Mouse (Mus musculus): ENCODE measurements at regions not wholly inside any gene's neighbourhood (a gene's known extent, or its start where the extent isn't known, plus 50 kb on each side); places are given as distances from the start of the nearest gene placed in this dataset.

DNA sequence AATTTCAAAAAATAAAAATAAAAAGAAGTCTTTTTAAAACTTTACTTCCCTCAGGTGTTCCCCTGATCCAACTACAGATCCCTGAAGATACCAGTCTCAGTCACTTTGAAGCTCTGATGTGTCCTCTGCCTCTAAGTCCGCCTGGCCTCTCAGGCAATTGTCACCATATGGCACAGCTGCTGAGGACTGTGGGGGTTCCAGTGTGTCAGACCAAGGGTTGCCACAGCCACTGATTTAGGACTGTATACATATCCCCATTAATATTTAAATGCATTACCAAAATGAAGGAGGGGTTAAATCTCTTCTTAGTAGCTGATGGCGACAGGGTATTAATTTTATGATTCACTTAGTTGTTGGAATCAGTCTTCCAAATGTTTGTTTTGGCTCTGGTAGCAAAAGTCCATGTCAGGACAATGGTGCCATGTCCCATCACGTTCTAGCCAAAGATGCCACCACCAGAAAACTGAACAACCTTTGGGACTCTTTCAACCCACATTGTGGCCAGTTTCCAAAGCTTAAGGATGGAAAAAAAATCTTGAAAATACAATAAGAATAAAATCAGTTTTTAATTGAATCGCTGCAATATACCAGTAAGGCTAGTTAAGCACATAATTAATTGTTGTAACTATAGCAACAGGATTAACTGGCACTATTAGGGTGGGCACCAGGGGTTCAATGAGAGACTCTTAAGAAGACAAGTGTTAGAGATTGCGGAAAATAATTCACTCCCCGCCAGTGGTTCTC, 62.5 kb downstream of the Arrdc4 start:
- no peak for DNase-seq

DNA sequence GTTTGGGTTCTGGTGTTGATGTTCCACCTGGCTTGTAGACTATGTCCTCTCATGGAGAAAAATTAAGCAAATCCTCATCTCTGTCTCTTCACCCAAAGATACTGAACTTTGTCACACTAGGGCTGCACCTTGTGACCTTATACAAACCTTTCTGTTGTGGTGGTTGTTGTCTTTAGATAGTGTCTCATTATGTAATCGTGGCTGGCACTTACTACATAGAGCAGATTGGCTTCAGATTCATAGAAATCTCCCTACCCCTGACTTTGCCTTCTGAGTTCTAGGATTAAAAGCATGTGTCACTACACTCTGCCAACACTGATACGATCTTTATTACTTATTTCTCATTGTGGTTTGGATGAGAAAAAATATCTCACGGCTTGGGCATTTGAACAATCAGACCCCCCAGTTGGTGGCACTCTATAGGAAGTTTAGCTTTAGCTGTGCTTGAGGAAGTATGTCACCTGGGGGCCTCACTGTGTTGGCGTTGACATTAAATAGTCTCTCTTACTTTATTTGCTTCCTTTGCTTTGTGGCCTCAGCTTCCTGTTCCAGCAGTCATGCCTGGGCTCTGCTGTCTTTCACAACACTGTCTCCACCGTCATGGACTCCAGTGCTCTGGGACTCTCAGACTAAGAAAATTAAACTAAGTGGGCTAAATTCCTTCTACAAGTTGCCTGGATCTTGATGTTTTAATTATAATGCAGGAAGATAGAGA, 66.0 kb downstream of the Arrdc4 start:
- no peak for DNase-seq

DNA sequence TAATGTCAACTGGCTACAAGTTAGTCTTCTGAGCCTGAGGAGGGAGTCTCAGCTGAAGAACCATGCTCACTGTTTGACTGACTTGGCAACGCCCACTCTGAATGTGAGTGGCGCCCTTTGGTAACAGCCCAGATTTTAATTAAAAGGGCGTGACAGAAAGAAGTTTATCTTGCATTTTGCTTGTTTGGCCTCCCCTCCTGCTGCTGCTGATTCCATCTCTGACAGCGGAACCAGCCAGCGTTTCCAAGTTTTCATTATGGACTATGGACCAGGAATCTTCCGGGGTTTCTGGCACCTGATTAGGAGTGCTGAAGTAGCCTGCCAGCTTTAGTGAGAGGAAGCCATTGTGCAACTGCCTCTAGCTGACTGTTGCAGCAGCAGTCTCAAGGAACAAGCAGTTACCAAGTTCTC, 66.7 kb downstream of the Arrdc4 start:
- no peak for DNase-seq

DNA sequence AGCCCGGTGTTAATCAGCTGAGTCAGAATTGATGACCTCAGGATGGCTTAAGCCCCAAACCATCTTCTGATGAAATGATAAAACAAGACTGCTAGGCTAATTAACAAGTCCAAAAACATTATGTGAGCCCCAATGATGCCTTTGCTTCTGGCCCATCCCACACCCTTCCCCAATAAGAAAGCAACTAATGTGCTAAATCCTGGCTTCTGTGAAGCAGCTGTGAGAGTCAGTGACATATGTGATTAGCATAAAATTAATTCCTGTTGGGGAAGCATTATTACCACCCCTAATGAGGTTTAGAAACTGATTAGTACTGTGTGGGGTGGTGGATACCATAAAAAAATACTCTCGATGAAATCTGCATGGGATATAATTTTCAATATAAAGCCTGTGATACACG, 69.3 kb downstream of the Arrdc4 start:
- DNase-seq = no peak

DNA sequence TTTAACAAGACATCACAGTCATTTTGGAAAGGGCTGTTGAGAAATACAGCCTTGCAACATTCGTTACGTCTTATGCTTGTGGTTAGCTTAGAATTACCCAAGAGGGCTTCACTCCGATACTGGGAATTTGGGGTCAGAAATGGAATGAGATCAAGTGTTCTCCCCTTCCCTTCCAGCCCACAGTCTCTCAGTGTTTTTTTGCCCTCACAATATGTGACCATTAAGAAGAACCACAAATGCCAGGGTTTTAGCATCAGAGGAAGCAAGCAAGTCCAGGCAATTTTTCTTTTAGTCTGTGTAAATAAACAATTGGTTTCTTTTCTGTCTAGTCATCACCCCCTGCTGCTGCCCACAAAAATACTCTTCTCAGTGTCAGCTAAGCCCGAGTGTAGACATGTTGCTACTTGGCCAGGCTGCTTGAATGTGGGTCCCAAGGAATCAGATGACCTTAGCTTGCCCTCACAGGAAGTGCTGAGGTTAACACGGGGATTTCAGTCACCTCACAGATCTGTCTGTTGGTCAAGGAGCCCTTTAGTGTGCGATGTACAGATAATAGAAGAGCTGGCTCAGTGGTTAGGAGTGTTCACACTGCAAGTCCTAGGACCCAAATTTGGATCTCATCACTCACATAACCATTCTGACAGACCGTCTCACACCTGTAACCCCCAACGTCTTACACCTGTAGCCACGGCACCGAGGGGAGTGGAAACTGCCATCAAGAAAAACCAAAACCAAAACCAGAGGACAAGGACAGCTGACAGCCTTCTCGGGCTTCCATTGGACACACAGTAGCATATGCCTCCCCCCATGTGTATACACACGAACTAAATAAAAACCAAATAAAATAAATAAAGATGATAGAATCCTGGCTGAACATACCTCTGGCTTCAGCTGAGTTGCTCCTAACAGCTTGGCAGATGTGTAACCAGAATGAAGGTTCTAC, 81.0 kb downstream of the Arrdc4 start:
- no peak for DNase-seq

DNA sequence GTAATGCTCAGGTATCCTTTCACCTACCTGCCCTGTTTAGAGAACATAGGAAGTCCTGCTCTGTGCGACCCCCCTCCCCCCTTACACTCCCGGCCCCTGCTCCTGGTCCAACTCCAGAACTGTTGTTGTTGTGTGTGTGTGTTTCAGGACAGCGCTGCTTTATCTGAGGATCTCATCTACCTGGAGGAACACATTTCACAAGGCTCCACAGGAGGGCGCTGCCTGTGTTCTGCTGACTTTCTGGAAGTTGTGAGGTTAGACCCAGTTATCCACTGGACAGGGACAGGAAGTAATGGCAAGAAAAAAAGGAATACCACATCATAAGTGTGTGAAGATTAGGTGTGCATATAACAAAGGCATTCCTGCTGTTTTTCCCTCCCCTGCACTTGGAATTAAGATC, 81.8 kb downstream of the Arrdc4 start:
- no peak for DNase-seq

DNA sequence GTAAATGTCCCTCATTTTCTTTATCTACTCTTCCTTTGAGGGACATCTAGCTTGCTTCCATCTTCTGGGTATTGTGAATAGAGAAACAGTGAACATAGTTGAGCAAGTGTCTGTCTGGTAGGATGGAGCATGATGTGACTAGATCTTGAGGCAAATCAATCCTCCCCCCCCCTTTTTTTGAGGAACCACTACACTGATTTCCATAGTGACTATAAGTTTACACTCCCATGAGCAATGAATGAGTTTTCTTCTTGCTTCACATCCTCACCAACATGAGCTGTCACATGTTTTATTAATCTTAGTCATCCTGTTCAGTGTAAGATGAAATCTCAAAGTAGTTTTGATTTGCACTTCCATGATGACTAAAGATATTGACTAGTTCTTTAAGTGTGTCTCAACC, 92.7 kb downstream of the Arrdc4 start:
- no peak for DNase-seq

DNA sequence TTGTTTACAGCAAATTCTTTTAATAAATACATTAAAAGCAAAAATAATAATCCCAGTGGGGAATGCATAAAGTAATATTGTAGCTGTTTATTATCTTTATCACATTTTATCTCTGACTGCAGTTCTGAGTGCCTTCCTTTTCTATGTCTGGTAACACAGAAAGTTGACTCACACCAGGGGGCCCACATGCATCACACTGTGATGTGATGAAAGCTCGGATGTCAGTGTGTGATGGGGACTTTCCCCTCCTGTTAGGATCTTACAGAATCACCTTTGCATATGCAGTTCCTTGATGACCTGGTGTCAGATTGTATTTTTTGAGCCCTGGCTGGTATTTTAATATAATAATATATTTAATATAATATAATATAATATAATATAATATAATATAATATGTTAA, 95.5 kb downstream of the Arrdc4 start:
- DNase-seq = no peak

DNA sequence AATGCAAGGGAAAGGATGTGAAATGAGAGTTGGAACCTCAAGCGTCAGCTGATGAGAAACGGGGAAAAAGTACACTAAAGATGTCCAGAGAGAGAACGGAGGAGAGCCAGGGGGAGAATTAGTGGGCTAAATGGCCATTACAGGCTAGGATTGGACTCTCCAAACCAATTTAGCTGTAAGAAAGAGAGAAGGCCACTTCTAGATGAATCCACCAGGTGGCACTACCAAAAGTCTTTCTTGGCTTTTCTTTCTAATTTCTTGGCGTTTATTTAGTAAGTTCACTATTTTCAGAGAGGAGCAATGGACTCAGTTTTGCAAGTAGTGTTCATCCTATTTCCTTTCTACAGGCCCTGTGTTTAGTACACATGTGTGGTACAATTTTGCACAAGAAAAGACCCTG, 97.6 kb downstream of the Arrdc4 start:
- DNase-seq = no peak

DNA sequence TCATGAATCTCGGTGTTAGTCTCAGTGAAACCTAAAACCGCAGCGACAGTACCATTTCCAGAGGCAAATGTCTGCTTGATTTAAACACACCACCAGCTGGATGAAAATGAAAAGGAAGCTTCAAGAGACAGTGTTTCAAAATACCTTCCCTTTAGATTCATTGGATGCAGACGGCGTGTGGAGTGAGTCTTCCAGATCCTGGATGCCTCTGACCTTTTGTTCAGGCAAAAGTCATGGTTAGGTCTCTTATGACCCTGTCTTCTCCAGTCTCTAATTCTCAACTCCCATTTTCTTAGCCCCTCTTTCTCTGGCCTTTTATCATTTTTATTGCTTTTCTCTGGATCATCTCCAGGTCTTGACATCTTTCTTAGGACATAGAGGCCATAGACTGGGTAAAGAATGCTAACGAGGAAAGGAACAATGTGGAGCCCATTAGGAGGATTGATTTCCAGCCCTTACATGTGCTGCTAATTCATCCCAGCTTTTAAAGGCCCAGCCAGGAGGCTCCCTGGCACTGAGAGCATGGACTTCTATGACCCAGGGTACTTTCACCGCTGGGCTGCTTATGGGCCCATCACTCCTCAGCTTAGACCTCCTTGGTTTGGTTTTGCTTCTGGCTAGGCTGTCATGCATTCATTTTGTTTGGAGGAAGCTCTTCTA, 111.4 kb downstream of the Arrdc4 start:
- no peak for DNase-seq

DNA sequence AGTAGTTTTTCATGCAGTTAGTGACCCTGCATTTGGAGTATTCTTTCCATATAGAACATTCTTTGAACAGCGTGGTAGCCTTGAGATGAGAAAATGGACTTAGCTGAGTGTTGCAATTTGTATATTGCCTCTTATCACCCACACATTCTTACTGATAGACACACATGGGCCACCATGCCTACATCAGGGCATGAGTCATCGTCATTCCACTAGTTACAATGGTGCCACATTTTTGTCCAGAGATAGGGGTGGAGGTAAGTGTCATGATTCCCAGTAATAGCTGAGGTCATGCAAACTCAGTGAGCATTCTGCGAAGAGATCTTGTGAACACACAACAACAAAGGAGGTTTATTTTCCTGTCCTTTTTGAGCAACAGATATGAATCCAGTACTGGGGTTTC, 128.0 kb downstream of the Arrdc4 start:
- no peak for DNase-seq

DNA sequence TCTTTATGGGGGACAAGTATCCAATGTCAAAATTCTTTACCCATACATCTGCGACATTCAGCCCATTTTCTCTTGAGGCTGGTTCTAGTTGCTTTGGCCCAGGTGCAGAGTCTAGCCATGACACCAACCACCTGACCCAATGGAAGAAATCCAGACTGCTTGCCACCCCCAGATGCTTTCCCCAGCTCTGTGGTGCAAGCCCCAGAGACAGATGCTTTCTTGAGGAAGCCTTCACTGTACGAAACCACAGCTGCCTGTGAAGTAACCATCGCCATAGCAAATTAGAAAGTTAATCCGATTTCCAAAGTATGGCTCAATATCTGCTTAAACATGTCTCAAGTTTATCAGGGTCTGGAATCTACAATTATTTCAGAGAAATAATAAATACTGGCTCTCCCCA, 138.5 kb downstream of the Arrdc4 start:
- no peak for DNase-seq

DNA sequence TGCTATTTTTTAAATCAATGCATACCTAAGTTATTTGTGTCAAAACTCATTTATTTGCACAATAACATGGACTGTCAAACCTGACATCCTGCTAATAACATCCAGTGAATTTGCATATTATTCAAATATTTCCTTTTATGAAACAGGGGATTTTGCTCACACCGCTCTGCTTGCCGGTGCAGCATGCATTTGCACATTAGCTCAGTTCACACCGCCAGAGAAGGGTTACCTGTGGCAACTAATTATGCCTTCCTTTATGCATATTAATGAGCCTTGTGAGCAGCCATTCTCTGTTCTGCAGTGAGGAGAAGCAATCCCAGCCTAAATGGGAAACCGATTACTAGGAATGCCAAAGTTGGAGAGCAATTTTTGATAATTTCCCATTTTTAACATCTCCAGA, 141.9 kb downstream of the Arrdc4 start:
- DNase-seq = no peak

DNA sequence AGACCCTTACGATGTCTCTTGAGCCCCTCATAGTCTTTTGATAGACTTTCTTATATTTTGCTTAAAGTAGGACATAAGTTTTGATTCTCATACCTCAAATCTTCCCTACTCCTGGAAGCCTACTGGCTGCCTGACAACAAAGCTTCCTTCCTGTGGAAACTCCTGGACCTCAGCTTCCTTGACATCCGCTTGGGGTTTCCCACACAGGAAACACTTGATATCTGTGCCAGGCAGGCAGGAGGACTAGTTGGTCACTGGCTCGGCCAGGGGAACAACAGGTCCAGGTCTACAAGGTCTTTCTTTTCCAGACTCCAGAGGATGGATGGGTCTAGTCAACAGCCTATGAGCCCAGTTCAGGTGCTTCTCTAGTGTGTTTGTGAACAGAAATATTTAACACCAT, 142.8 kb downstream of the Arrdc4 start:
- no peak for DNase-seq

DNA sequence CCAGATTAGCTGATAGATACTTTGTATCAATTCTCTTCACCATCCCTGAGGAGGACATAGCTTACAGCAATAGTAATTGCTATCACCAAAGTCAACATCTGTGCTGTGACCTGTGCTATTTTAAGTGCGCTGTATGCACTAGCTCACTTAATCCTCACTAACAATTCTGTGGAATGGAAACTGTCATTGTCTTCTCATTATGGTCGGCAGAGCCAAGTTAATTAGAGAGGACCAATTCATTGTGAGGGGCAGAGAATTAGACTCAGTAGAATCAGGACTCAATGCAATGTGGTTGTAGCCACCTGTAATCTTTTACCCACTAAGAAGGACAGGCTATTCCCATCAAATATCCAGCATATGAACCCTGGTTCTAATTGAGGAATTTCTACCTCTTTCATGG, 145.3 kb downstream of the Arrdc4 start:
- no peak for DNase-seq

DNA sequence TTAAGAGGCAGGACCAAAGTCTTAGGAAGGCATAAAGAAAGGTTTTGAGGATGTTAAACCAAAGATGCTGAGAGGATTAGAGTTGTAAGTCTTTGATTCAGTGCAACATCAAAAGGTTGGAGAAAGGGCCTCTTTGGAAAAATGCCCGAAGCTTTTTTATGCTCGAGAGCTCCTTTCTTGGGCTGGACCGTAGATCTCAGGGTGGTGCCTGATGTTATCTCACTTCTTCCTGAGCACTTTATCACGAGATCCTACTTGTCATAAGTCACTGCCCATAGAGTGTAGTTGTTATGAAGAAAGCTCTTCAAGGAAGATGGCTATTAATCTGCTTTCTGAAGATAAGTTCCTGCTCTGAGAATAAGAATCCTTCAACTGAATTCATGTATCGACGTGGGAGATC, 147.0 kb downstream of the Arrdc4 start:
- no peak for DNase-seq

DNA sequence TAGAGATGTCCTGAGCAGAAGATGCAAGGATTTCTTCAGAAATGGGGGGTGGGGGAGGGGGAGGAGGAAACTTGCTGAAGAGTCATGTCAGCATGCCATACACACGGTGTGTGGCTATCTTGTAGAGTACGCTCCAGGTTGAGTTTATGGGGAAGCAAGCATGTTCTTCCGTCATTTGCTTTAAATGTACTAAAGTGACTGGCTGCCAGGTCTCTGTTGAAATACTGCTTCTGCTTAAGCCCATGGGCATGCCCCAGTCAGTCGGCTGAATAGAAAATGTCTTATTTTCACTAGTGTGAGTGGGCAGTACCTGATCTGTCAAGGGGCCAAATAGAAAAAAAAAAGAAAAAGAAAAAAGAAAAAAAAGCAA, 155.0 kb downstream of the Arrdc4 start:
- DNase-seq = no peak

DNA sequence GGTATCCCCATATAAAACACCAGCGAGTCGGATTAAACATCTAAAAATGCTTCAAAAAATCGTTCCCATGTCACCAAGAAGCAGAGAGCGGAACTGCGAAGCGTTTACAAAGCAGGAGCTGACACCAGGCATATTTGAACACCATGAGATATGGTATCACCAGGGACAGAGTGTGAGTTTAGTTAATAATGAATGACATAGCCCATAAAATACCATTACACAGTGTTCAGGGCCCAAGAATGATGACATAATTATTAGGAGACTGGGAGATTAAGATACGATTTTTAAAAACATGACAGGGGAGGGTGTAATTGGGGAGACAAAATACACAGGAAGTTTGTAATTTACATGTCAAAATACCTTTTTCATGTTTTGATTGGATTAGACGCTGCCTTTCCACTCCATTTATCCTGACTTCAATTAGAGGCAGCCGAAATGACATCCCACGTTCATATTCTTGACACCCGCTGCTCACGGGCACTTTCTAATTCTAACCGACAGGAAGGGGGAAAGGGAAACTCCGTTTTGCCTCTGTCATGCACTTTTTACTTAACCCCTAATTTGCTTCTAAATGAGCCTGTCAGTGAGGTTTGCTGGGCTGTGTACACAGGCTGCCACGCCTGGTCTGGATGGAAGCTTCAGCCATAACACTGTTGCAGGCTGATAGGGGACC, 155.6 kb downstream of the Arrdc4 start:
- DNase-seq = no peak

DNA sequence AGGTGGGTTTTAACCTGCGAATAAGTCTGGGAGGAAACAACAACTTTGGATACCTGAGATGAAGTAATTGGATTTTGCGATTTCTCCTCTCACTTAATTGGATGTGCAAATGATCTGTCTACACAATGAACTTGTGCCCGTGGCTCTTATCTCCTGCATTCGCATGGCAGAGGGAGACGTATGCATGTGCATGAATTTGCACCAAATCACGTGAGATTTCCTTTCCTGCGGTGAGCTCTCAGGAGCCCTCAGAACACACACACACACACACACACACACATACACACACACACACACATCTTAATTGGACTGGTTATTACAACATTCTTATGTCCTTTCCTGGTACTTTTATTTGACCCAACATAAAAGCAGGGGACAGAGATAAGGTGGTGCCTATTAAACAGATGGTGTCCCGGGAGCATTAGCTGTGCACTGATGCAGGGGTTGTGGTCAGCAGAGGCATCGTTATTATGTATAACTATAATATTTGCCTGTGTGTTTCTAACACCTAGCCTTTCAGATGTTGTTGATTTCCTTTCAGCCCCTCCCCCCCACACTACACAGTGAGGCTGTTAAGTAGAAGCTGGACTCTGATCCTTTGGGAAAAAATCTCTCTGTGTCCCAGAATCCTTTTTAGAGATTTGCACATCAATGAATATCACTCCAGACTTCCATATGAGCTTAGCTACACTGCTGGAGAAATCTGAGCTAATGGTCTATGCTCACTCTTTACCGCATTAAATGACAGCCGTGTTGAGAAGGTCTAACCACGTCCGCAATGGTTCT, 166.3 kb downstream of the Arrdc4 start:
- DNase-seq = no peak

DNA sequence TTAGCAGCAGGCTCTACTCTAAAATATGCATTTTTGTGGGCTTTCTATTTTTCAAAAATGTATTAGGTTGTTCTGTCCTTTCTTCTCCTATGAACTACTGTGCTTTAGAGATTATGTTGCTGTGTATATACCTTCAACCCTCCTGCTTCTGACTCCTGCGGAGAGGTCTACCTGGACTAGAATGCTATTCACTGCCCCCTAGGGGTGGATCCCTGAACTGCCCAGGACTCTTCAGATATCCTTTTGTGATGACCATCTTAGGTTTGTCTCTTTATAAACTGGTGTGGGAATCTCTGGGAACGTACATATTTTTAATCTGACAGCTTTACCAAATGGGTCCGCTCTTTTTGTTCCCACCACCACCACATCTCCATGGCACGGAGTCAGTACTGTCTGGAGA, 168.4 kb downstream of the Arrdc4 start:
- peak in 1 of 2 experiments; percentile 34 for DNase-seq

DNA sequence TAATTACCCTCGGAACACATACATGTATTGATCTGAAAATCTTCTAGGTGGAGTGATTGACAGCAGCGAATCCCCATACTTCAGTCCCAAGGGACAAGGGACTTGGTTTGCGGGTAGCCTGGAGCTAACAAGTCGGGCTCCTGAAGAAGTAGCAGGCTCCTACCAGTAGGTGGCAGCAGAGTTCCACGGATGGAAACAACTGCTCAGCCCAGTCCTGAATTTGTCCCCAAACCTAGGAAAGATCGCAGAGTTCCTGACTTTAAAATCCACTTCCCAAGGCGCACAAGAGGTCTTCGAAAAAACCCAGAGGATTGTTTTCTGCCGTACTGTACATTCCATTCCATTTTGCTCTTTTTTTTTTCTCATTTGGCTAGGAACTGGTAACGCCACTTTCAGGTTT, 169.4 kb downstream of the Arrdc4 start:
- DNase-seq = peak; percentile 28 to 71

DNA sequence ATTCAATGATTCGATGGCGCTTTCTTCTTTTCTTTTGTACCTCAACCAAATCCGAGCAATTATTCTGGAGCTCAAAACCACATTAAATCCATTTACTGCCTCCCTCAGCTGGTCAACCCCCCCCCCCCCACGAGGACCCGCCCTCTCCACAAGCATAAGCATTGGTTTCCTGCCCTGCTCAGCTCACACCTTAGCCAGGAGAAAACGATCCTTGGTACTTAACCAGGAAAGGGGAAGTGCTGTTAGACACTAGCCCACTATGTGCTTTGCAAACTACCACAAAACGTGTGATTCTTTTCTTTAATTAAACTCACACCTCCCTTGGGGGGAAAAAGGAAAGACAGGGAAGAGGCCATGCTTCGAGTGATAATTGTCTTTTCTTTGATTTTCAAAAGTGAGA, 169.8 kb downstream of the Arrdc4 start:
- no peak for DNase-seq

All from spleen, adult 18-20 months (tissue).